8 mouse cellular contexts compared by ENCODE assay signal in the genomic region with DNA sequence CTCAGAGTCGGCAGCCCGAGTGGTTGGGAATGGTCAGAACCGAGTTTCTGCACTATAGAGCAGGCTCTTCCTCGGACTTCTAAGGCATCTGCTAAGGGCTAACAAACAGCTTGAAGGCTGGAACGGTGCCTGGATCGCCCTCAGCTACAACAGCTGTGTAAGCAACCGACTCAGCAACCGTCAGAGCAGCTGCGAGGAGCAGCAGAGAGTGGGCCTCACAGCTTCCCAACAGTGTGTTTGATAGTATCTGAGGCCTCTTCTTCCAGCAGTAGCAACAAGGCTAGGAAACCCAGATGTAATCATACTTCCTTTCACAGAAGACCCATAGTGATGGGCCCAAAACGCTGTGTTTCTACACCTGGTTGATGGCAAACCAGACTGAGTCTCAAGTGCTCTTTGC. TPM values are rescaled to one million over a fixed set of nuclear protein-coding genes. Genes with fewer than 3 reads are reported as not detected.
DNase-seq lines count a peak whose midpoint lies in the region; ATAC-seq and TF ChIP-seq lines count a peak whose summit lies in the region.

No protein-coding gene starts in this region.

- no peak overlapping the region for H3K4me2 ChIP-seq in lung, embryonic 15.5 days
- no peak overlapping the region for H3K4me2 ChIP-seq in stomach, embryonic 15.5 days

- ATAC-seq in lung, embryonic 15.5 days (ENCODE audit: borderline replicate concordance, extremely low read depth, low FRiP score, low TSS enrichment), result peak; percentile 96
- peak; percentile 81 for ATAC-seq in stomach, embryonic 15.5 days (ENCODE audit: insufficient read depth, low FRiP score, low read depth)

- no peaks in the 10 kb centered on the region for H3K36me3 ChIP-seq in heart, adult 2 months (ENCODE audit: control insufficient read depth, insufficient read depth, low read length)
- H3K36me3 ChIP-seq in heart, embryonic 10.5 days, result no peaks in the 10 kb centered on the region
- no peaks in the 10 kb centered on the region for H3K36me3 ChIP-seq in lung, embryonic 15.5 days
- H3K36me3 ChIP-seq in stomach, embryonic 15.5 days, result no peaks in the 10 kb centered on the region

- no peak for TF ChIP-seq POLR2A in heart, adult 2 months (IDR thresholded peaks at IDR 0.05; ENCODE audit: insufficient read depth, low read depth, low read length)

- intact Hi-C loops in heart, adult 2 months (cut with DNase I), result no loop called here

- H3K4me3 ChIP-seq in heart, adult 2 months, result no peak overlapping the region
- H3K4me3 ChIP-seq in heart, embryonic 10.5 days, result no peak overlapping the region
- H3K4me3 ChIP-seq in lung, embryonic 15.5 days, result no peak overlapping the region
- no peak overlapping the region for H3K4me3 ChIP-seq in stomach, embryonic 15.5 days (replicated peaks)

- H3K27me3 ChIP-seq in heart, adult 2 months (ENCODE audit: control insufficient read depth, insufficient read depth, low read length), result no peaks in the 10 kb centered on the region
- peaks cover 4% of the 10 kb centered on the region; the same call in 1 of the 2 replicates for H3K27me3 ChIP-seq in heart, embryonic 10.5 days (ENCODE audit: insufficient read depth, poor library complexity, severe bottlenecking)
- 0 out of 2 replicates have a peak, but pooled peaks cover 3% of the 10 kb centered on the region for H3K27me3 ChIP-seq in lung, embryonic 15.5 days
- no peaks in the 10 kb centered on the region for H3K27me3 ChIP-seq in stomach, embryonic 15.5 days (replicated peaks)

- TF ChIP-seq EP300 in heart, adult 2 months (IDR thresholded peaks at IDR 0.05; ENCODE audit: insufficient read depth, low read depth, low read length), result 0 out of 2 replicates have a peak, but pooled peaks have one; percentile 62

- WGBS in heart, adult 2 months, result 28% methylated on average over 10 of the region's 10 CpGs
- WGBS in heart, embryonic 10.5 days, result 44% methylated on average over 10 of the region's 10 CpGs
- 9% methylated on average over 10 of the region's 10 CpGs for WGBS in lung, embryonic 15.5 days
- 20% methylated on average over 10 of the region's 10 CpGs for WGBS in stomach, embryonic 15.5 days

- no peak for TF ChIP-seq CTCF in heart, adult 2 months (IDR thresholded peaks at IDR 0.05)

- DNase-seq in heart, adult 2 months, result peak; percentile 73 to 81
- DNase-seq in heart, embryonic 10.5 days (ENCODE audit: low spot score), result no peak
- peak; percentile 83 for DNase-seq in brain, adult 2 months (ENCODE audit: low read depth, low spot score)
- peak; percentile 73 for DNase-seq in heart, adult 8-10 months (ENCODE audit: low spot score)
- peak; percentile 78 to 83 for DNase-seq in kidney, postnatal 25 days
- no peak for DNase-seq in spleen, adult 18-20 months

- H3K4me1 ChIP-seq in heart, adult 2 months (ENCODE audit: control insufficient read depth, insufficient read depth, low read length), result no peaks in the 10 kb centered on the region
- H3K4me1 ChIP-seq in heart, embryonic 10.5 days, result peaks cover 5% of the 10 kb centered on the region; the same call in 1 of the 2 replicates
- H3K4me1 ChIP-seq in lung, embryonic 15.5 days, result peaks cover 6% of the 10 kb centered on the region
- H3K4me1 ChIP-seq in stomach, embryonic 15.5 days, result no peaks in the 10 kb centered on the region

- no peaks in the 10 kb centered on the region for H3K79me2 ChIP-seq in heart, adult 2 months (replicated peaks; ENCODE audit: control insufficient read depth, insufficient read depth, low read length)

- H3K27ac ChIP-seq in heart, adult 2 months, result no peak overlapping the region
- H3K27ac ChIP-seq in heart, embryonic 10.5 days, result no peak overlapping the region
- H3K27ac ChIP-seq in lung, embryonic 15.5 days, result peak overlapping the region; percentile 53
- H3K27ac ChIP-seq in stomach, embryonic 15.5 days, result peak overlapping the region; percentile 57; the same call in 1 of the 2 replicates

- H3K9me3 ChIP-seq in heart, embryonic 10.5 days, result no peaks in the 10 kb centered on the region
- no peaks in the 10 kb centered on the region for H3K9me3 ChIP-seq in lung, embryonic 15.5 days
- H3K9me3 ChIP-seq in stomach, embryonic 15.5 days, result no peaks in the 10 kb centered on the region

- H3K9ac ChIP-seq in heart, adult 2 months (ENCODE audit: low read depth, low read length), result no peak overlapping the region
- no peak overlapping the region for H3K9ac ChIP-seq in lung, embryonic 15.5 days
- H3K9ac ChIP-seq in stomach, embryonic 15.5 days, result no peak overlapping the region

RNA-seq across cellular contexts. Expression of a gene that starts 33.5 kb away (rescaled TPM):
- total RNA-seq in heart, adult 2 months (2021), result 10 to 100 TPM; 17.3 to 19.6 TPM
- polyA plus RNA-seq in heart, adult 2 months (2012; rRNA removed), result 14.1 and 22.5 TPM in 2 replicates
- 40.8 and 44.4 TPM in 2 replicates for polyA plus RNA-seq in heart, embryonic 10.5 days (2016; fragmentation: Nextera tagmentation; extraction: Ambion mirVana)
- 10 to 100 TPM; 17.7 to 21.2 (median 19.1) TPM for total RNA-seq in heart, adult 8-10 months (2022)
- 39.5 and 44.0 TPM in 2 replicates for polyA plus RNA-seq in lung, embryonic 15.5 days (2015; fragmentation: Nextera tagmentation; extraction: Ambion mirVana)
- 37.8 and 43.3 TPM in 2 replicates for polyA plus RNA-seq in stomach, embryonic 15.5 days (2015; fragmentation: Nextera tagmentation; extraction: Ambion mirVana)

Comparison
In these comparisons a context has a peak if more than half of its experiments do, and no peak if none do; other contexts are left out.
1. DNase-seq: peak in heart, adult 2 months (2 of 2), brain, adult 2 months (single experiment), heart, adult 8-10 months (single experiment) and kidney, postnatal 25 days (2 of 2); none in heart, embryonic 10.5 days (single experiment) and spleen, adult 18-20 months (0 of 2).
2. H3K27ac ChIP-seq: peak in lung, embryonic 15.5 days (single experiment) and stomach, embryonic 15.5 days (single experiment); none in heart, adult 2 months (single experiment) and heart, embryonic 10.5 days (single experiment).